Mouse (Mus musculus) kidney, embryonic 14.5 days (tissue): ENCODE data around the gene Aff1. TPM values are rescaled to one million over a fixed set of nuclear protein-coding genes. Genes with fewer than 3 reads are reported as not detected.

ENCODE experiments used
- ATAC-seq: fragments of 200-750 bp; cut with Nextera tagmentation; 2 replicates; pipeline ENCODE4 v1.8.0; 2017; ENCODE audit warnings: moderate number of reproducible peaks, mild to moderate bottlenecking, moderate TSS enrichment, moderate library complexity; ENCODE audit not compliant: low FRiP score, low TSS enrichment
- H3K27ac ChIP-seq: fragments of 300-500 bp; sonication (generic); 2 replicates; pipeline ENCODE4 v1.5.1; 2014; ENCODE audit warnings: low read depth, mild to moderate bottlenecking, low read length, moderate library complexity, mixed read lengths
- H3K27me3 ChIP-seq: fragments of 300-500 bp; sonication (generic); 2 replicates; pipeline ENCODE4 v1.6.1; 2014; ENCODE audit warnings: mild to moderate bottlenecking, low read length; ENCODE audit not compliant: control insufficient read depth, insufficient read depth
- H3K36me3 ChIP-seq: fragments of 300-500 bp; sonication (generic); 2 replicates; pipeline ENCODE4 v1.6.1; 2014; ENCODE audit warnings: low read length, mixed read lengths; ENCODE audit not compliant: control insufficient read depth, insufficient read depth
- H3K4me1 ChIP-seq: fragments of 300-500 bp; sonication (generic); 2 replicates; pipeline ENCODE4 v1.6.1; 2014; ENCODE audit warnings: low read length, mixed read lengths; ENCODE audit not compliant: control insufficient read depth, insufficient read depth
- H3K4me2 ChIP-seq: fragments of 300-500 bp; sonication (generic); replicated peaks from 2 replicates; pipeline ENCODE4 v1.6.1; 2014; ENCODE audit warnings: low read depth, mild to moderate bottlenecking, low read length
- H3K4me3 ChIP-seq: fragments of 300-500 bp; sonication (generic); 2 replicates; pipeline ENCODE4 v1.5.1; 2014; ENCODE audit warnings: mild to moderate bottlenecking, low read length
- H3K9ac ChIP-seq: fragments of 300-500 bp; sonication (generic); 2 replicates; pipeline ENCODE4 v1.6.1; 2014; ENCODE audit warnings: low read depth, mild to moderate bottlenecking, low read length, moderate library complexity
- H3K9me3 ChIP-seq: fragments of 300-500 bp; sonication (generic); 2 replicates; pipeline ENCODE4 v1.6.1; 2016; ENCODE audit warnings: low read length; ENCODE audit not compliant: control insufficient read depth
- WGBS: fragments of 180-500 bp; shearing (Covaris S2); extraction: QIAGEN DNeasy Blood & Tissue Kit; methylation state at CpG from one replicate; pipeline ENCODE4 v1.1.7; 2014; 5-methylcytosine and 5-hydroxymethylcytosine counted together
- polyA plus RNA-seq: library from polyadenylated mRNA; unstranded; fragments of >200 nt; fragmentation: Nextera tagmentation; extraction: Ambion mirVana; gene quantifications from 2 replicates; pipeline ENCODE4 v1.2.1, GENCODE M21; 2014

The Aff1 gene
- polyA plus RNA-seq, 1 experiment from 2014 or later, result 14.4 TPM

GRCm38 (mm10) chr5:103746561-103747085, 54.4 kb downstream of the Aff1 start:
- 96% methylated on average over 3 of the region's 3 CpGs for WGBS
- Histone ChIP-seq H3K27me3 (no peaks in the 10 kb centered on the region), H3K4me1 (no peaks in the 10 kb centered on the region), H3K9me3 (0 out of 2 replicates have a peak, but pooled peaks cover 4% of the 10 kb centered on the region), H3K27ac (no peak overlapping the region), H3K4me2 (no peak overlapping the region), H3K4me3 (no peak overlapping the region), H3K9ac (no peak overlapping the region), H3K36me3 (no peaks in the 10 kb centered on the region)
- ATAC-seq, result no peak

GRCm38 (mm10) chr5:103747098-103747497, 54.9 kb downstream of the Aff1 start:
- H3K36me3 ChIP-seq, result no peaks in the 10 kb centered on the region
- no peak overlapping the region for H3K27ac ChIP-seq
- 0 out of 2 replicates have a peak, but pooled peaks cover 4% of the 10 kb centered on the region for H3K9me3 ChIP-seq
- no peak overlapping the region for H3K4me3 ChIP-seq
- no peak overlapping the region for H3K9ac ChIP-seq
- no peak for ATAC-seq
- no peaks in the 10 kb centered on the region for H3K27me3 ChIP-seq
- H3K4me1 ChIP-seq, result no peaks in the 10 kb centered on the region
- H3K4me2 ChIP-seq, result no peak overlapping the region
- WGBS, result 86% methylated on average over 2 of the region's 2 CpGs

- Histone ChIP-seq H3K27ac (no peak overlapping the region), H3K27me3 (no peaks in the 10 kb centered on the region), H3K36me3 (no peaks in the 10 kb centered on the region), H3K4me1 (no peaks in the 10 kb centered on the region), H3K4me2 (no peak overlapping the region), H3K4me3 (no peak overlapping the region), H3K9me3 (0 out of 2 replicates have a peak, but pooled peaks cover 4% of the 10 kb centered on the region), H3K9ac (no peak overlapping the region)
- ATAC-seq, result no peak
Measured at GRCm38 (mm10) chr5:103748343-103748742, 56.2 kb downstream of the Aff1 start.

GRCm38 (mm10) chr5:103749465-103750285, 57.5 kb downstream of the Aff1 start:
- Histone ChIP-seq H3K36me3 (no peaks in the 10 kb centered on the region), H3K4me3 (no peak overlapping the region), H3K9ac (no peak overlapping the region), H3K27me3 (no peaks in the 10 kb centered on the region), H3K9me3 (0 out of 2 replicates have a peak, but pooled peaks cover 4% of the 10 kb centered on the region), H3K4me1 (no peaks in the 10 kb centered on the region), H3K27ac (no peak overlapping the region), H3K4me2 (no peak overlapping the region)
- no peak for ATAC-seq
- 71% methylated on average over 7 of the region's 7 CpGs for WGBS

GRCm38 (mm10) chr5:103752665-103753510, 60.7 kb downstream of the Aff1 start:
- 0 out of 2 replicates have a peak, but pooled peaks have one; percentile 2 for ATAC-seq
- Histone ChIP-seq H3K4me3 (peak overlapping the region; percentile 76), H3K27ac (peak overlapping the region; percentile 90), H3K4me2 (peak overlapping the region; percentile 77), H3K9me3 (no peaks in the 10 kb centered on the region), H3K36me3 (no peaks in the 10 kb centered on the region), H3K27me3 (no peaks in the 10 kb centered on the region), H3K4me1 (no peaks in the 10 kb centered on the region), H3K9ac (peak overlapping the region; percentile 80)
- WGBS, result 4% methylated on average over 23 of the region's 23 CpGs

- H3K9me3 ChIP-seq, result no peaks in the 10 kb centered on the region
- peak overlapping the region; percentile 76 for H3K4me3 ChIP-seq
- ATAC-seq, result peak; percentile 93
- H3K27me3 ChIP-seq, result no peaks in the 10 kb centered on the region
- H3K4me1 ChIP-seq, result peaks cover 3% of the 10 kb centered on the region; the same call in 1 of the 2 replicates
- H3K27ac ChIP-seq, result peak overlapping the region; percentile 90
- peak overlapping the region; percentile 77 for H3K4me2 ChIP-seq
- H3K36me3 ChIP-seq, result no peaks in the 10 kb centered on the region
- WGBS, result under 1% methylated on average over 84 of the region's 86 CpGs
- peak overlapping the region; percentile 80 for H3K9ac ChIP-seq
Measured at GRCm38 (mm10) chr5:103753511-103754329, 61.5 kb downstream of the Aff1 start.

GRCm38 (mm10) chr5:103754330-103755134, 62.4 kb downstream of the Aff1 start:
- 2% methylated on average over 31 of the region's 42 CpGs for WGBS
- peak; percentile 61 for ATAC-seq
- peak overlapping the region; percentile 76 for H3K4me3 ChIP-seq

GRCm38 (mm10) chr5:103755135-103755487, 62.9 kb downstream of the Aff1 start:
- H3K9ac ChIP-seq, result peak overlapping the region; percentile 80; the same call in 1 of the 2 replicates
- H3K36me3 ChIP-seq, result no peaks in the 10 kb centered on the region
- H3K9me3 ChIP-seq, result no peaks in the 10 kb centered on the region
- WGBS, result 46% methylated on average over 3 of the region's 3 CpGs
- H3K27me3 ChIP-seq, result no peaks in the 10 kb centered on the region
- peak overlapping the region; percentile 76 for H3K4me3 ChIP-seq
- peaks cover 13% of the 10 kb centered on the region; the same call in 1 of the 2 replicates for H3K4me1 ChIP-seq
- no peak overlapping the region for H3K27ac ChIP-seq
- peak overlapping the region; percentile 77 for H3K4me2 ChIP-seq
- ATAC-seq, result no peak

More at GRCm38 (mm10) chr5:103754330-103755134, 62.4 kb downstream of the Aff1 start:
- peak overlapping the region; percentile 90 for H3K27ac ChIP-seq
- H3K36me3 ChIP-seq, result no peaks in the 10 kb centered on the region
- no peaks in the 10 kb centered on the region for H3K9me3 ChIP-seq
- H3K9ac ChIP-seq, result peak overlapping the region; percentile 80
- H3K4me1 ChIP-seq, result peaks cover 7% of the 10 kb centered on the region; the same call in 1 of the 2 replicates
- H3K27me3 ChIP-seq, result no peaks in the 10 kb centered on the region
- H3K4me2 ChIP-seq, result peak overlapping the region; percentile 77
